ENCODE assay signal across 9 mouse cellular contexts in the genomic region with DNA sequence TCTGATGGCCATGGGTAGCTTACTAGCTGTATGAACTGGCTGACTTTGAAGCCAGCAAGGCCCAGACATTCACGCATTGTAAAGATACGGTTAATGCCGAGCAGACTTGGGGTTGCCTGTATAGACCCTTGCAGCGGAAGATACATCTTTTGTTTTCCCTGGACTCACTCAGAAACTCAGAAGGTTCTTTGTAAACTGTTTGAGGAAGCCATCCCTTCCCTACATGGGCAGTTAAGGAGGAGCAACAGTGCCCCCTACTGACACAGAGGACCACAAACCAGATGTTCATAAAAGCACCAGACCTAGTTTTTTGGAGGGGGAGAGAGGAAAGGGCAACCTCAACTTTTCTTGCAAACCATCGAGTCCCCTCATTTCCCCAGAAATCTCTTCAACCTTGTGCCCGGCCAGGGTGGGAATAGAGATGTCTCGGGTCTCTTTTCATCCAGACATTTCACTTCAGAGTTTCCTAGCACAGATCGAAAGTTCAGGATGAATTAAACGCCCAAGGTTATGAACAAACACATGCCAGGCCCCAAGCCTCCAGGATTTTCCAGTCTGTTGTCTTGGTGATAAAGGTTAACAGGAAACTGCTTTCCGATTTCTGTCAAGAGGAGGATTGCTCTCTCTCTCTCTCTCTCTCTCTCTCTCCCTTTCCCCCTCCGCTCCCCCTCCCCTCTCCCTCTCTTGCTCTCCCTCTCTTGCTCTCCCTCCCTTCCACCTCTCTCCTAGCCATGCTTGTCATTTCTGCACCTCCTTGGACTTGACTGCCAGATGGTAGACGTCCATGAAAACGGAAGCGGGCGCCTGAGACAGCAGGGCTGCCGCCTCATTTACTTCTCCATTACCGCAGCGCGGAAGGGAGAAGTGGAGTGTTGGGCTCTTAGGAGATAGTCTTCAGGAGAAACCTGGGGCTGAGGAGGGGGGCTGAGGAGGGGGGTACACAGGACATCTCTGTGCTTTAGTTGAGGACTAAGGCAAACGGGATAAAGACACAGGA.
DNase-seq lines count a peak whose midpoint lies in the region; ATAC-seq and TF ChIP-seq lines count a peak whose summit lies in the region.
"Had no signal": no experiment of that assay in that cellular context is flagged by ENCODE, and none has a peak within 500 bp of the region (broad histone marks: within the 10 kb centered on the region; RNA-seq: fewer than 3 reads in every experiment).

No protein-coding gene starts in this region.

- 54% methylated on average over 20 of the region's 20 CpGs for WGBS in hindbrain, embryonic 11.5 days
- WGBS in lung, postnatal 0 days: 31% methylated on average over 20 of the region's 20 CpGs

- H3K9me3 ChIP-seq in hindbrain, embryonic 11.5 days (ENCODE audit: control insufficient read depth, low read length): no peaks in the 10 kb centered on the region
- H3K9me3 ChIP-seq in lung, postnatal 0 days (ENCODE audit: low read length): no peaks in the 10 kb centered on the region

- peak; percentile 67 for DNase-seq in MN1 (ENCODE audit: low spot score)
- DNase-seq in cerebellum, adult 8-10 months: peak; percentile 59
- DNase-seq in frontal cortex, postnatal 10 days (ENCODE audit: low spot score in 2 of 2): peak; percentile 55 to 73
- DNase-seq in hindbrain, embryonic 11.5 days (ENCODE audit: low spot score): peak; percentile 86
- DNase-seq in layer of hippocampus, adult 9-11 months: peak; percentile 65
- peak; percentile 91 for DNase-seq in lung, postnatal 0 days (ENCODE audit: low spot score)
- peak; percentile 46 for DNase-seq in retina, adult 2 months (ENCODE audit: low read depth, low spot score)
- peak; percentile 59 to 72 for DNase-seq in urinary bladder, postnatal 4 days (ENCODE audit: low spot score in 2 of 2)

- no peaks in the 10 kb centered on the region; the same call in 1 of the 2 replicates for H3K4me1 ChIP-seq in hindbrain, embryonic 11.5 days (replicated peaks; ENCODE audit: control insufficient read depth, insufficient read depth, low read length)
- no peaks in the 10 kb centered on the region for H3K4me1 ChIP-seq in lung, postnatal 0 days (ENCODE audit: insufficient read depth, low read depth, low read length)

- no peaks in the 10 kb centered on the region for H3K36me3 ChIP-seq in hindbrain, embryonic 11.5 days (ENCODE audit: control insufficient read depth, insufficient read depth, low read length)
- no peaks in the 10 kb centered on the region for H3K36me3 ChIP-seq in lung, postnatal 0 days (ENCODE audit: insufficient read depth, low read length)

- no peak for TF ChIP-seq EP300 in lung, postnatal 0 days (IDR thresholded peaks at IDR 0.05)

- H3K9ac ChIP-seq in hindbrain, embryonic 11.5 days (ENCODE audit: low read depth, low read length): no peak overlapping the region
- no peak overlapping the region for H3K9ac ChIP-seq in lung, postnatal 0 days (replicated peaks; ENCODE audit: low read depth)

- TF ChIP-seq CTCF in lung, postnatal 0 days (IDR thresholded peaks at IDR 0.05): peak; percentile 94

- H3K27ac ChIP-seq in hindbrain, embryonic 11.5 days (ENCODE audit: low read depth, low read length): peak overlapping the region; percentile 31
- H3K27ac ChIP-seq in lung, postnatal 0 days (ENCODE audit: low read length): no peak overlapping the region

- no peaks in the 10 kb centered on the region for H3K27me3 ChIP-seq in hindbrain, embryonic 11.5 days (ENCODE audit: control insufficient read depth, insufficient read depth, low read length)
- H3K27me3 ChIP-seq in lung, postnatal 0 days (replicated peaks; ENCODE audit: insufficient read depth, low read length): no peaks in the 10 kb centered on the region

- no peak overlapping the region for H3K4me3 ChIP-seq in hindbrain, embryonic 11.5 days (ENCODE audit: low read depth, low read length)
- H3K4me3 ChIP-seq in lung, postnatal 0 days (ENCODE audit: low read depth, low read length): no peak overlapping the region
- H3K4me3 ChIP-seq: myocyte had no signal

- no peak overlapping the region for H3K4me2 ChIP-seq in hindbrain, embryonic 11.5 days (replicated peaks; ENCODE audit: low read depth, low read length)
- H3K4me2 ChIP-seq in lung, postnatal 0 days (replicated peaks; ENCODE audit: low read depth, low read length): peak overlapping the region; percentile 12; the same call in 1 of the 2 replicates

- ATAC-seq in hindbrain, embryonic 11.5 days (ENCODE audit: low FRiP score): peak; percentile 67
- ATAC-seq in lung, postnatal 0 days: peak; percentile 75
